Mouse (Mus musculus): Measurements from ENCODE around the gene Tada2a.

- TF ChIP-seq CTCF (conservative IDR thresholded peaks at IDR 0.05; ENCODE audit: low read length) (no peak), POU5F1 (IDR thresholded peaks at IDR 0.05; ENCODE audit: borderline replicate concordance, low read length) (no peak)
Measured at GRCm38 (mm10) chr11:84047270-84047669, 82.1 kb downstream of the Tada2a start.

Measured in E14TG2a.4 (cell line).